Mouse (Mus musculus): ENCODE data around the gene Mslnl.

DNA sequence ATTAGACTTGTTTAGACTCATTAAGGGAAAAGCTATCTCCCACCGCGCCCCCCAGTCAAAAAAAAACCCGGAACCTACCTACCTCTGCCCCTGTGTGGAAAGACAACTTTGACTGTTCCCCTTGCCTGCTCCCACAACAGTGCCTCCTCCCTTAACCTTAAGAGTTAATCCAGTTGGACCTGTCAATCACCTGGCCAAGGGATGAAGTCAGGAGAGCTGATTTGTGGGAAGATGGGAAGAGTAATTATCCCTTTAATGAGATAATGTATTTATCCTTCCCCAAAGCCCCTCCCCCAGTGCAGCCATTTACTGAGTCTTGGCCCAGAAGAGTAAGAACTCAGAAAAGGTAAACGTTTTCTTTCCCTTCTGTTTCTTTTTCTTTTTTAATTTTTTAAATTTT, 46.9 kb upstream of the Mslnl start:
- no peak for TF ChIP-seq POLR2A (IDR thresholded peaks at IDR 0.05; ENCODE audit: extremely low read depth, insufficient read depth, low read length)
- no peak for TF ChIP-seq CTCF (IDR thresholded peaks at IDR 0.05; ENCODE audit: low read depth, low read length)

Measured in liver, adult 2 months (tissue).